Mouse (Mus musculus): ENCODE results near the gene Tnfrsf18.
A peak's percentile ranks its signal among the peaks of the same experiment; 100 is the strongest.

Gene Tnfrsf18

DNA sequence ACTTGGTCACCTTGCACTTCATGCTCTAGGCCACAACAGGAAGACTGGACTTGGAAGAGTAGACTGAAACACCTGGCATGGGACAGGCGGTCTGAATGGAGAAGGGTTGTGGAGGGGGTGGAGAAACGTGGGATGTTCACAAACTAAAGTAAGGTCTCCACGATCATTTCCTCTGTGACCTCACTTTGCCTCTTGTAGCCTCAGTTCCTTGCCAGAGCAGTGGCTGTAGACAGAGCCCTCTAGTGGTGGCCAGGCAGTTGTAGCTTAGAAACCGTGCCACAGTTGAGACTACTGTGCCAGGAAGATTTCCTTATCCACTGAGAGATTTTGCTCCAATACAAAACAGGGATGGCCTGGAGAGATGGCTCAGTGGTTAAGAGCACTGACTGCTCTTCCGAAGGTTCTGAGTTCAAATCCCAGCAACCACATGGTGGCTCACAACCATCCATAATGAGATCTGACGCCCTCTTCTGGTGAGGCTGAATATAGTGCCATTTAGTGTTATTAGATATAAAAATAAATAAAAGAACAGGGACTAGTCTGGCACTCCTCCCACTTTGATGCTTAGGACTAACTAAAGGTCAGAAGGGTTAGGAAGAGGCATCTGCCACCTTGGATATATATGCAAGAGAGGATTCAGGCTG is 7.6 kb downstream of the Tnfrsf18 start:
- DNase-seq: peak; percentile 55 to 75

DNA sequence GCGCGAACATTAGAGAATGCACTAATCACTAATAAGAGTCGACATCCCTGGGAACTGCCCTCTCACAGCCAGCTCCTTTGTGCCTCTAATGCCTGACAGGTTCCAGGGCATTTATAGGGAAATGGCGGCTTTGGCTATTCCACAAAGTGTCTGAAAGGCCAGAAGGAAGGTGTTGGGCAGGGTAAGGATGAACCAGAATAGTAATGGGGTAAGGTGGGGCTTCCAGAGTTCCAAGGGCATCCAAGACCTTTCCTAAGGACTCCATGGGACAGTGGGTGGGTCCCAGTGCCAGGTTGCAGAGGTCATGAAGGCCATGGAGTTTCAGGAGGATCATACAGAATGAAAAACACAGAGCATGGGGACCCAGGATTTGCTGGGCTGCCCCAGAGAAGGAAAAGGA is 8.3 kb downstream of the Tnfrsf18 start:
- DNase-seq: no peak

DNA sequence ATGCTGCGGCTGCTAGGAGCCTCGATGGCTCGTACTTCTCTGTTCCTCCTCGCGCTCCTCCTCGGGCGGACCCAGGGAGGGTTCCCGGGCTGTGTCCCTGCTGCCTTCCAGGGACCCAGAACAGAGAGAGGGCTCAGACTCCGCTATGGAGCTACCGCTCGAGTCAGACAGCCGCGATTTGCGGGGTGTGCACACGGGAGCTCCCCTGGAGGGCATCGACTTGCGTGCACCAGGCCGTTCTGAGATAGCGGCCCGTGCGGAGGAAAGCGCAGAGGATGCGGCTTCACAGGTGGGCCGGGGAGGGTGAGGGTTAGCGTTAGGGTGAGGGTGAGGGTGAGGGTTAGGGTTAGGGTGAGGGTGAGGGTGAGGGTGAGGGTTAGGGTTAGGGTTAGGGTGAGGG is 8.9 kb downstream of the Tnfrsf18 start:
- no peak for DNase-seq

DNA sequence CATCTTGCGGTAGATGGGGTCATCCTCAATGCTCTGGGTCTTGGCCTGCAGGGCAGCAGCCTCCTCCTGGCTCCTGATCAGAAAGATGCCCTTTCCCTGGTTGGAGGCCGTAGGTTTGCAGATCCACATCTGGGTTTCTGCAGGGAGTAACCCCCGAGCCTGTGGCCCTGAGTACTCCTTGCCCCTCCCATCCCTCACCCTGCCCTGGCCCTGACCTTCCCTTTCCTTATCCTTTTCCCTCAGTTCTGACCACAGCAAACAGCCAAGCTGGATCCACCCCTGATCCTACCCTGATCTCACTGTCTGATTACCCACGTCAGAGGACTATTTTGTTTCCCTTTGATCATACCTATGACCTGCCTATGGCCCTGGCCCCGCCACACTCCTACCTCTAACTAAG is 18.8 kb downstream of the Tnfrsf18 start:
- DNase-seq: no peak

DNA sequence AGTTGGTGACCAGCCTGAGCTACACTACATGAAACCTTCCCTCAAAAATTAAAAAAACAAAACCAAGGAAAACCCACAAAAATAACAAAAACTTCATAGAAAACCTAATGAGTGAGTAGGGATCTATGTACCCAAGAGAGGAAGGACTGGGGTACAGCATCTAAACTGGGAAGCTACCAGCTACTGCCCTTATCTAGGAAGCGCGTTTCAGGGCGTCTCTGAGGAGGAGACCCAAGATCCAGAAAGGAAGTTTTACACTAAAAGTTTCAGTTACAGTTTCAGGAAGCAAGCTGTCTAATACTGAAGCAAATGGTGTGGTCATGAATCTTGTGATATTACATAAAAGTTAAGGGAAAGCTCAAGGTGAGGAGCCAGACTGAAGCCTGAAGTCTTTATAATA is 23.8 kb downstream of the Tnfrsf18 start:
- DNase-seq: no peak

DNA sequence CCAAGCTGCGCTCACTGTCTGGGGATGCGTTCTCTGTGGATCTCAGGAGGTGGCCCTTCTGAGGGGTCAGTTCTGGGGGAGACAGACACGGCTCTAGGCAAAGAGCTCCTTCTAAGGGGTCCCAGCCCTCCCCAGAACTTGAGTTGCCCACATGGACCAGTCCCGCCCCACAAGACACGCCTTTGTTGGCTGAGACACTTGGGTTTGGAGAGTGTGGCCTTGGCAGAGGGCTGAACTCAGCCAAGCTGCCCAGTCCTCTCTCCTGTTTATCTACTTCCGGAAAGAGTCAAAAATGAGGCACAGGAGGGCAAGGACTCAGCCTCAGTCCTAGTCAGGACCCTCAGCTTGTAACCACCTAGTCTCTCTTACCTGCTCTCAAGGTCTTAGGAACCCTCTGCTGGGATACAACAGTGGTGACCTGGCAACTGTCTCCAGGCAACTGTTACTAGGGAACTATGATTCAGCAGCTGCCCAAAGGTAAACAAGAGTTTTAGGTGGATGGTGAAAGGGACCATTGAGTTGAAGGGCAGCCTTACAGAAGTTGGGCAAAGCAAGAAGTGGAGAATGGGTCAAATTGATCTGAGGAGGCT is 24.5 kb downstream of the Tnfrsf18 start:
- DNase-seq: no peak

DNA sequence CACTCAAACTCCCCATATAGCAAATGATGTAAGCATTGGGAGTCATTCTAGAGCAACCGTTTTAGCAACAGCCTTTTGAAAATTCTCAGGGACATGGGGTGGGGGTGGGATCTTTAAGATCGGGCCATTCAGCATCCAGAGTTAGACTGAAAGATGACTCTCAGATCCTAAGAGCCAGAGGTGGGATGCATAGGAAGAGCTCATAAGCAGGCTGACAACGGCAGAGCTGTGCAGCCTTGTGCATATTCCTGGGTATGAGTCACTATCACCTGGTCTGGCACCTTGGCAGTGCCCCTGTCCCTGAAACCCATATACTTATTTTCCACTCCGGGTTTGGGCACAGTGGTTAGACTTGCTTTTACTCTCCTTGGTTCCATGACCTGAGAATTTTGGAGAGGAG is 27.1 kb downstream of the Tnfrsf18 start:
- DNase-seq: no peak

DNA sequence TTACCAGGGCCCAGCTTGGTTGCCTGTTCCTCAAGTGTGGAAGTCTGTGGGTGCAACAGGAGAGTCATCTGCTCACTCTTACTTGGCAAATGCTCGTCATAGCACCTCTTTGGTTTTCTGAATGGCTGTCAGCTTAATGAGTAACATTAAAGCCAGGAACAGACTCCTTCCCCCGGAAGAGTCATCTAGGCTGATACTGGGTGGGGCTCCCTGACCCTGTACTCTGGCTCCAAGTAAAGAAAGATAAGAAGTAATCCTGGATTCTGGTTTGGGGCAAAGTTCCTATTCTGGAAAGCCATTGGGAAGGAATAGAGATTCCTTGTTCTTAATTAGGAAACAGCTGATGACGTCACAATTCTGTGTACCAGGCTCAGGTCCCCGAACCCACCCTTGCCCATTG is 28.2 kb downstream of the Tnfrsf18 start:
- no peak for DNase-seq

DNA sequence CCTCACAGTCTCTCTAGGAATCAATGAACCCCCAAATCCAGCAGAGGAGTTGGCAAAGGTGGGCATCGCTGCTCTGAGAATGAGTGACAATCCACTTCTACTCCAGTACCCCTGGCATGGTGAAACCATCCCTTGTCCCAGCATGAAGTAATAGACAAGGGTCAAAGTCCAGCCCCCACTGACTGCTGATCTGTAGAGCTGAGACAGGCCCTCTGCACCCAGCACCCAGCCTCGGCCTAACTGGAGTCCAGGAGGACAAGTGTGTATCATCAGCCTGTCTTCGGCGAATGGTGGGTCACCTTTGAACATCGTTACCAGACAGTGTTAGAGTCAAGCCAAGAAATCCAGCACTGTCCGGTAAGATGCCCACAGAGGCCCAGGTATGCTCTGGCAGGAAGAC is 28.6 kb downstream of the Tnfrsf18 start:
- peak in 1 of 2 experiments; percentile 47 for DNase-seq

DNA sequence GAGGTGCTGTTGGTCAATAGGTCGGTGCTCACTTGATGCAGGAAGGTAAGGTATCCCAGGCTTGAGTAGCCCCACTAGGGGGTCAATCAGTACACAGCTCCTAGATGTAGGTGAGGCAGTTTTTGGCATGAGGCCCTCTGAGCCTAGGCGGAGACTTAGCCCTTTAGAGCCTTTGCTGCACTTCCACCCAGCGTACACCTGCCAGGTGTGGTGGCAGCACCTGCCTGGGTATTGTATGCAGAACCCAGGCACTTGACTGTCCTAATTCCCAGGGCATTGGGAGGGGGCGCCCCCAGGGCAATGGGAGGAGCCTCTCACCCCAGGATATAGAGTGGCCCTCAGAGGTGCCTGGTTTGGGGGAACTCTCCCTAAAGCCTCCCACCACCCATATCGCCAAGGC is 29.2 kb downstream of the Tnfrsf18 start:
- no peak for DNase-seq

DNA sequence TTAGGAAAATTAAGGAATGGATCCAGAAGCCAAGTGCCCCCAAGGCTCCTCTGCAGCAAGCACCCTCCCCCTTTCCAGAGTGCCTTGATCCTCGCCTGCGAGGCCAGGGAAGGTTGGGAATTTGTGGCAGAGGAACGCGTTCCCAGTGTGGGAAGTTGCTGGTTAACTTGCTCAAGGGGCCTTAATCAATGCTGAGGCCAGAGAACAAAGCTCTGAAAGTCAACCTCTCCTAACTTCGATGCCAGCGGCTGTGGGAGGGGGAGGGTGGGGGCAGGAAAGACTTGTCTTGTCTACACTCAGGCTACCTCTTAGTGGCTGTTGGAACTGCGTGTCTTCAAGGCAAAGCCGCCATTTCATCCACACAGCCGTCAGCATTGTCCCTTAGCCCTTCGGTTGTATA is 31.7 kb downstream of the Tnfrsf18 start:
- DNase-seq: no peak

DNA sequence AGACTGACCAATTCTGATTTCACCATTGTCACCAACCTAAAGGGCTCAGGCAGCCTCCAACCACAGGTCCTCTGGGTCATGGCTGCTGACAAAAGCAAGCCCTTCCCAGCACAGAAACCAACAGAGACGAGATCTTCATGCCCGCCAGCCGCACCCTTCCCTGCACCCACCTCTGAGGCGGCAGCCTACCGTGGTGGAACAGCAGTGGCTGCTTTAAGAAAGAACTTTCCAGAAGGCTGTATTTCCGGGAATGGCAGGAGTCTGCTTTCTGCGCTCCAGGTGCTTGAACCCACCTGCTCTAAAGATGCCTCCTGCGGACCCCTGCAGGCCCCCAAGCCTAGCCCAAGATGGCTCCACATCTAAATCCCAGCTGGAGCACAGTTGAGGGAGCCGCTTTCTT is 32.9 kb downstream of the Tnfrsf18 start:
- peak in 1 of 2 experiments; percentile 40 for DNase-seq

DNA sequence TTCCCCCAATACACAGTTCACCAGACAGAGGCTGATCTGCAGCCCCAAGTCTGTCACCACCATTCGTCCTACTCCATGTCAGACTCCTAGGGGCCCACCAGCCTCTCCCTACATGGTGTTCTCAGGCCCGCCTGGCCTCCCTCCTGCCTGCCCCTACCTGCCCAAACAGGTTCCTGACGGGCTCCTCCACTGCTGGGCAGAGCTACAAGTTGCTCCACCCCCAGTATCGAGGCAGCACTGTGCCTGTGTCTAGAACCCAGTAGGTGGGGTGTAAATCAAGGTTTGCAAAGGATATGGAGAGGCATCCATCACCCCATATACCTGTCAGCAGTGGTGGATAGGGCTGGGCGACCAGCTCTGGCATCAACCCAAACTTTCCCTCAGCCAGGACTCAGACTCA is 33.3 kb downstream of the Tnfrsf18 start, which contains the start of gene Ttll10:
Gene Ttll10 (minus strand): TSS at position 154 of the 400 bp plus-strand sequence.
- peak; percentile 61 to 76 for DNase-seq

DNA sequence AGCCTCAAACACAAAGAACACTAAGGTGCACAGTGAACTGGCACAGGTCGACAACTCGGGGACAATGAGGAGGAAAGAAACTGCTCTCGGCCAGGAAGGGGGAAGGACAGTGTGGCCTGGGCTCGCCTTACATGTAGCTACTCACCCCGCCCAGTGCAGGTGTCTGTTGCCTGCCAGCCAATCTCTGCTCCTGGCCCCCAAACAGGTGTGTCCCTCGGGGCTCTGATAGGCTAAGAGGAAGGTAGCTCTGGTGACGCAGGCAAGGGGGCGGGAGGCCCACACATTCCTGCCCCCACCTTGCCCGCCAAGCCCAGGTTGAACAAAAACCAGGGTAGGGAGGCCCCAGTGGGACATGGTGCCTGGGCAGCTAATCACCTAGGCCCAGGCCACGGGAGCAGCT is 33.7 kb downstream of the Tnfrsf18 start:
- DNase-seq: peak; percentile 84 to 91

DNA sequence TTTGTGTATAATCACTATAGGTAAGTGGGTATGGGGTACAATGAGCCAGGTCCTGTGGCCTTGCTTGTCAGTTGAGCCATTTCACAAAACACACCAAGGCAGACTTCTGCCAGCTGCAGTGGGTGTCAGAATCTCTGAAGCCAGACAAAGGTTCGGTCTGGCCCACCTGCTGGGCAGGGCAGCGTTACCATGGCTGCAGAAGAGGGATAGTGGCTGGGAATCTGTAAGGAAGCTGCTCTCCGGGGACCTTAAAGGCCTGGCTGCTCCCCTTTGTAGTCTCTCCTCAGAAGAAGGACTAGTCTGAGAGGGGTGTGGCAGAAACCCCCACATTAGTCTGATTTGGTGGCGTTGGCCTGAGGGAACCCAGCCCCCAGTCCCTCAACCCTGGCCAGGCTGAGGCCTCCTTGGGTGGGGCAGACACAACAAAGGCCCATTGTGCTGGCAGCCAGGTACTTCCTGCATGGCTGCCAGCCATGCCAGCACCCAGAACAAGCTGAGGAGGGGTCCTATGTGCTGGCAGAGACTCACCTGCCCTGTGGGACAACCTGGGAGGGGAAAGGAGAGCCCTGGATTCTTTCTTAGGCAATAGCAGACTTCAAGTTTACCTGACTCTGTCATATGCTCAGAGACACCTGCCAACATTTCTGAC is 38.0 kb downstream of the Tnfrsf18 start:
- no peak for DNase-seq

DNA sequence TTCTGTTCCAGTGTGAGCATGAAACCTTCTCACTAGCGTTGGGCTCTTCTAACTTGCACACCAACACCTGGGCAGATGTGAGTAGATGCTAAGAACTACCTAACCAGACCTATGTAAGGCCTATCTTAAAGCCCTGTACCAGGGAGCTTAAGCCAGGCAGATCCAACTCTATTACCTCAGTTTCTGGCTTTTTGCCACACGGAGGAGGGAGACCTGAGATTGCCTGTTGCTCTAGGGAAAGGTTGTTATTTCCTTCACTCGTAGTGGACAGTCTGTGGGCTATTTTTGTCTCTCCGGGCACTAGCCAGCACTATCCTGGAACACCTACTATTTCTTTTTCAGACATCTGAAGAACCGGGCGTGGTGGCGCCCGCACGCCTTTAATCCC is 38.5 kb downstream of the Tnfrsf18 start:
- DNase-seq: no peak

DNA sequence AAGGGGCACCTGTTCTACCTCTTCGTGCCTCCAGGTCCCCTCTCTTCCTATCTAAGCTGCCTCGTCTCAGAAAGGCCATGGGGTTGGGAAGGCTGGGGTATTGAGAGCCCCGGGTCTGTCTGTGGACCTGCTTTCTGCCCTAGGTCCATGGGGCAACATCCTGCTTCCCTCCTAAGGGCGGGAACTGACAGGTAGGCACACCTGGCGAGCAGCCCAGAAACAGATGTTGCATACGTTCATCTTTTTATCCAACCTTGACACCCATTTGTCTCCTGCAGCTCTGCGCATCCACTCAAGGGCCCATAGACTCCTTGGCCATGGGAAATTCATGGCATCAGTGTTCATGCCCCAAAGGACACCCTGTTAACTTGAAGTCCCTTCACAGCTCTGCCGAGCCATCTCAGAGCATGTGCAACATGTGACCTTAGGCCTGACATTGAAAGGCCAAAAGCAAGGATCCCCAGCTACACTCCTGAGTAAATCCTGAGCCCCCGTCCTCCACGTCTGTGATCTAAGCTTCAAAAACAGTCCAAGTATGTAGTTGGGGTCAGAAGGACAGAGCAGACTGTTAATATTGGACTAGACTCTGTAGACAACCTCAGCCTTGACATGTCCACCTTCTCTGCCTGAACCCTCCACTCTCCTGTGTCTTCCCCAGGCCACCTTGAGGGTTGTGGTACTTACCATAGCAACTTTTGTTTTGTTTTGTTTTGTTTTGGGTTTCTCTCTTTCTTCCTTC is 39.4 kb downstream of the Tnfrsf18 start:
- DNase-seq: peak in 1 of 2 experiments; percentile 33

DNA sequence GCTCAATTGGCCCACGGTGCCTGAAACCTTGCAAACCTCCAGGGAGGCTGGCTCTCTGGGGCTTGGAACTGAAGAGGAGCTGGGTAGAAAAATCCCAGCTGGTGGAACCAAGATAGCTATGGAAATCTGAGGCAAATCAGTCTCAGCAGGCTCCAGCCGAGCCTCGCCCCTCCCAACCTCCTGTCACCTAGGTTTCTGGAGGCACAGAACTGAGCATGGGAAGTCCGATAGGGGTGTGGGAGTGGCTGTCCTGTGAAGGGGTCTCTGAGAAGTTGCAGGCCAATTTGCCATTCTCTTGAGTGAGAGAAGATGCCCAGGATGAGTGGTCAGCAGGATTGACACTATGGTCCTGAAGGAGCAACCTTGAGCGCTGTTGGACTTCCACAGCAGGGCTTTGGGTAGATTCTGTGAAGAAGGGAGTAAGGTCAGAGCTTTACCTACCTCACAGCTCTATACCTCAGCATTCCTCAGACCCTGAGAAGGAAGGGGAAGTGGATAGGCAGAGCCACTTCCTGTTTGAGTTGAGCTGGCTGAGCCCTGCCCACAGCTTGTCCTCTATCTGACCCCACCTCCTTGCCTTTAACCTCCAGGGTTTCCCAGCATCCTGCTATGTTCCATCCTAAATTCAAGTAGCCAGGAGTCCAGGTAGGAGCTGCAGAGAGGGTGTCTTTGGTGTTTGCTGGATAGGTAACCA is 41.4 kb downstream of the Tnfrsf18 start:
- DNase-seq: no peak

DNA sequence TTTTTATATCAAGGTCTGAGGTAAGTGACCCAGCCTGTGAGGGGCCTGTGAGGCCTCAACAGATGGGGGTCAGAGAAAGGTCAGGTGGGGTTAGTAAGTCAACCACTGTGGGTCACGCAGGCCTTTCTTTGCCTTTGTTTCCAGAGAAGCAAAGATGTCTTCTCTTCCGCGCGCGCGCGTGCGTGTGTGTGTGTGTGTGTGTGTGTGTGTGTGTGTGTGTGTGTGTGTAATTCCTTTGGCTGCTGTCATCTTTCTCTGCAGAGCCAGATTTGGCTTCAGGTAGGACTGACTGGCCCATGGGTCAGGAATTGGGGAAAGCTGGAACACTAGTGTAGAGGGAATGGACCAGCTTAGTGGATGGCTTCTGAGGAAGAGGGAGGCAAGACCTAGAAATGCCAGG is 43.7 kb downstream of the Tnfrsf18 start:
- no peak for DNase-seq

DNA sequence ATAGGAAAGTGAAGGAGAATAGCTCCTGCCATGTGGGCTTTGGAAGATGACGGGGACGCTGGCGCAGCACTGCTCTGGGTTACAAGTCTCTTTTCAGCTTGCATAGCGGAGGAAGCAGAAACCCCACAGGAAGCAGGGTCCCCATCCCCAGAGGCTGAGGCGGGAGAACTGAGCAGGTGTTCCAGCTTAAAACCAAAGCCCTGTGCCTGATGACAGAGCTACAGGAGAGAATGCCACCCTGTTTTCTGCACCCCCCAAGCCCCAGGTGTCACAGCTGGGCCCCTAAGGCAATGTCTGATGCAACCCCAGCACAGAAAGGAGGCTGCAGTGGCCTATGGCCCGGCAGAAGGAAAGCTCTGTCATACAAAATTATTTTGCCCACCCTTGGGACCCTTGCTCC is 44.3 kb downstream of the Tnfrsf18 start:
- DNase-seq: no peak

DNA sequence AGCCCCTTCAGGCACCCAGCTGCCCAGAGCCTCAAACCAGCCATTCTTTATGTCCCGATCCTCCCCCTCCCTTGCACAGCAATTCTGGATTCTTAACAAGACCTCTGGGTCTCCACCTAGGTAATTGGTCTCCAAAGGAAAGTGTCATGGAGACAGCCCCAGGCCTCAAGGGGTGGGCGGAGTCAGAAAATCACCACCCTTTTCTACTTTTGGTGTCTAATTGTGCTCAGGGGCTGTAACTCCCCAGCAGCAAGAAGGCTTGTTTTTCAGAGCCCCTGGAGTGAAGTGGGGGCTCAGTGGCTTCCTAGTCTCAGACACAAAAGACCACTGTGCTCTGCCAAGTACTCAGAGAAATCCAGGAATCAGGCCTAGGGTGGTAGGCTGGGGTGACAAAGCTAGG is 44.8 kb downstream of the Tnfrsf18 start:
- DNase-seq: peak in 1 of 2 experiments; percentile 18

DNA sequence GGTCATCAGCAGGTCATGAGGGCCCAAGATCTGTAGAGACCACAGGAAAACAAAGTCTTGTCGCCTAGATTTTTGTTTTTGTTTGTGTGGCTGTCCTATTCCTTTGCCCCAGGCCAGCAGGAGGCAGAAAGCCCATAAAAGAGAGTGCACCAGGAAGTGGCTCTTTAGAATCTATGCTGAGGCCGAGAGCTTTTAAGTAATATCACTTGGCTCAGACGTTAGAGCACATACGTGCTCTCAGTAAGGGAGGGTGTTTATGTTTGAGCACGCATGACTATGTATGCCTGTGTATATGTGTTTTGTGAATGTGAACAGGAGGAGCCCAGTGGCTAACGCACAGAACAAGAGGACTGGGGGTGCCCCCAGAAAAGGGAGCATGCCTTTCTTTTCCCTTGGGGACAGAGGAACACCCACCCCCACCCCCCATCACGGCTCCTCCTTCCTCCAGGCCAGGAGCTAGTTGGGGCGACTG is 51.0 kb downstream of the Tnfrsf18 start:
- DNase-seq: no peak
